Mouse (Mus musculus) liver, embryonic 12.5 days (tissue): Measurements from ENCODE around the gene Acadsb. TPM values are rescaled to one million over a fixed set of nuclear protein-coding genes. Genes with fewer than 3 reads are reported as not detected.
"Not testable (repeated sequence)": the region's sequence is repeated elsewhere in the genome, so short reads cannot be mapped to it uniquely, and the experiment has no call there.

Experiments
- ATAC-seq: fragments of 200-750 bp; cut with Nextera tagmentation; 2 replicates; pipeline ENCODE4 v1.8.0; 2017; ENCODE audit warnings: moderate number of reproducible peaks, mild to moderate bottlenecking, moderate library complexity
- H3K27ac ChIP-seq: fragments of 300-500 bp; sonication (generic); 2 replicates; pipeline ENCODE4 v1.5.1; 2016; ENCODE audit warnings: mild to moderate bottlenecking
- H3K27me3 ChIP-seq: fragments of 300-500 bp; sonication (generic); replicated peaks from 2 replicates; pipeline ENCODE4 v1.6.1; 2016; ENCODE audit warnings: mild to moderate bottlenecking, moderate library complexity
- H3K36me3 ChIP-seq: fragments of 300-500 bp; sonication (generic); 2 replicates; pipeline ENCODE4 v1.6.1; 2016; ENCODE audit warnings: mild to moderate bottlenecking, moderate library complexity
- H3K4me1 ChIP-seq: fragments of 300-500 bp; sonication (generic); 2 replicates; pipeline ENCODE4 v1.6.1; 2016
- H3K4me2 ChIP-seq: fragments of 300-500 bp; sonication (generic); 2 replicates; pipeline ENCODE4 v1.6.1; 2016; ENCODE audit warnings: mild to moderate bottlenecking, moderate library complexity
- H3K4me3 ChIP-seq: fragments of 300-500 bp; sonication (generic); 2 replicates; pipeline ENCODE4 v1.5.1; 2016; ENCODE audit warnings: mild to moderate bottlenecking, moderate library complexity
- H3K9ac ChIP-seq: fragments of 300-500 bp; sonication (generic); 2 replicates; pipeline ENCODE4 v1.6.1; 2016; ENCODE audit warnings: mild to moderate bottlenecking, moderate library complexity
- H3K9me3 ChIP-seq: fragments of 300-500 bp; sonication (generic); replicated peaks from 2 replicates; pipeline ENCODE4 v1.6.1; 2016; ENCODE audit warnings: mild to moderate bottlenecking, moderate library complexity
- WGBS: fragments of 180-500 bp; shearing (Covaris S2); methylation state at CpG from one replicate; pipeline ENCODE4 v1.1.7; 2016; ENCODE audit not compliant: insufficient replicate concordance; 5-methylcytosine and 5-hydroxymethylcytosine counted together
- polyA plus RNA-seq: library from polyadenylated mRNA; unstranded; fragments of >200 nt; fragmentation: Nextera tagmentation; extraction: Ambion mirVana; gene quantifications from 2 replicates; pipeline ENCODE4 v1.2.1, GENCODE M21; 2016

Gene Acadsb
- polyA plus RNA-seq, 1 experiment from 2014 or later, result 35.1 TPM

DNA sequence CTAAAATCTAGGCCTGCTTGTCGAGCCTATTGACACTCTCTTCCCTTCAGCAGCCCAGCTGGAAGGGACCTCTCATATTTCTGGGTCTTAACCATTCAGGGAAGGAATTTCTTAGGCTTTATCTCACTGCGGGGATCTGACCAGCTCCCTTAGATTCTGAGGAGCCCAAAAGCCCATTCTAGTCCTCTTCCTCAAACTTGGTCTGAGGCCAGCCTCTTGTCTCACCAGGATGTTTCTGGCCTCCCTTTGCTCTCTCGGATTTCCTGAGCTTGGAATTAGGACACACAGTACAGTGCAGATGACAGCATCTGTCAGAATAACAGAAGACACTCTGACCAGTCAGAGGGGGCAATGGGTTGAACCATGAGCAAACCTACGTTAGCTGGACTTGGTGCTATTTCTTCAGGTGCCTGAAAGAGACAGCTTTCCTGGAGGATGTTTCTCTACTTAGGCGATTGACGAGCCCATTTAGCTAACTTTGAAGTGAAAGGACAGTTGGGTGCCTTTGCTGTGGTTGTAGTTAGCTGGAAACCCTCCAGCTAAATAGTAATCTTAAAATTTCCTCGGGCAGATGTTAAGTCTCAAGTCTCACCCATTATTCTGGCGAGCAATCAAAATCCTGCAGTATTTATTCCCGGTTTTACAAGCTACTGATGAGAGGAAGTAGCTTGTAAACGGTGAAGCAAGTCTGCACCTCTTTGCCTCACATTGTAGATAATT lies 980 bp downstream of the Acadsb start:
- Histone ChIP-seq H3K4me3 (peak overlapping the region; percentile 97), H3K27me3 (no peaks in the 10 kb centered on the region), H3K9me3 (no peaks in the 10 kb centered on the region), H3K36me3 (peaks cover 5% of the 10 kb centered on the region), H3K4me2 (peak overlapping the region; percentile 93), H3K9ac (peak overlapping the region; percentile 52), H3K4me1 (peaks cover 28% of the 10 kb centered on the region), H3K27ac (no peak overlapping the region)
- 50% methylated on average over 10 of the region's 10 CpGs for WGBS
- no peak for ATAC-seq

DNA sequence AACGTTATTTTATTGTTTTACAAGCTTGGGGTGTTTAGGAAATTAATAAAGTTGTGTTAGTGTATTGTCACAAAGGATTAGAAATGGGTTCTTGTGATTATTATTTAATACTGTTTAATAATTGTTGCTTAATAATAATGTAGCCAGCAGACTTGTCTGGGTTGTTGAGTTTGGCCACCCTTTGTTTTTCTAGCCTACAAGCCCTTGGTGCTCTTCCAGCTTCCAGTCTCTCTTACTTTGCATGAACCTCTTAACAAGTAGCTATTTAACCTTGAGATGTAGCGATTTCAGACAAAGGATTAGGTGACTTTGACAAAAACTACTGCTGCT lies 1.5 kb downstream of the Acadsb start:
- no peaks in the 10 kb centered on the region for H3K27me3 ChIP-seq
- peak overlapping the region; percentile 93; the same call in 1 of the 2 replicates for H3K4me2 ChIP-seq
- no peak overlapping the region for H3K9ac ChIP-seq
- 62% methylated on average over 2 of the region's 2 CpGs for WGBS
- no peak overlapping the region for H3K27ac ChIP-seq
- H3K9me3 ChIP-seq, result no peaks in the 10 kb centered on the region
- H3K36me3 ChIP-seq, result peaks cover 4% of the 10 kb centered on the region
- peaks cover 28% of the 10 kb centered on the region for H3K4me1 ChIP-seq
- no peak for ATAC-seq
- H3K4me3 ChIP-seq, result peak overlapping the region; percentile 97; the same call in 1 of the 2 replicates

DNA sequence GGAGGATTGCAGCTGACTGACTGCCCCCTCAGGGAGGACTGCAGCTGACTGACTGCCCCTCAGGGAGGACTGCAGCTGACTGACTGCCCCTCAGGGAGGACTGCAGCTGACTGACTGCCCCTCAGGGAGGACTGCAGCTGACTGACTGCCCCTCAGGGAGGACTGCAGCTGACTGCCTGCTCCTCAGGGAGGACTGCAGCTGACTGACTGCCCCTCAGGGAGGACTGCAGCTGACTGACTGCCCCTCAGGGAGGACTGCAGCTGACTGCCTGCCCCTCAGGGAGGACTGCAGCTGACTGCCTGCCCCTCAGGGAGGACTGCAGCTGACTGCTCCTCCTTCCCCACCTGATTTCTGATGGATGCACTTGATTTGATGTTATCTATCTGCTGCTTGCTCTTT lies 6.3 kb downstream of the Acadsb start:
- not testable (repeated sequence) for H3K4me3 ChIP-seq, H3K4me1 ChIP-seq, ATAC-seq, H3K27me3 ChIP-seq, H3K9ac ChIP-seq, H3K36me3 ChIP-seq, H3K9me3 ChIP-seq, H3K4me2 ChIP-seq, H3K27ac ChIP-seq

DNA sequence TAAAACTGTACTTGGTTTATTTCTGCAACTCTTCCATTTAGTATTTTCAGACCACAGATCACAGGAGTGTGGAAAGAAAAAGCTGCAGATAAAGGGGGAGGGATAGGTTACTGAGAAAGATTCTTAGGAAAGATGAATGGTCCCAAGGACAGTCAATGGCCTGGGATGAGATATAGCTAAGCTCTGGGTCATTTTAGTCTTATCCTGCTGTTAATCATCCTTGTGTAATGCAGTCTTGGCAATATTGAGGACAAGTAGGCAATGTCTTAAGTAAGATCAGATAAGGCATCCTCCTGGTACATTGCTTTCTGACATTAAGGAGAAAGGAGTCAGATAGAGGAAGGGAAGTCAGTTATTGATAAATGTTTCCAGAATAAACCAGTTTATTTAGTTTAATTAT lies 7.2 kb downstream of the Acadsb start:
- no peak for ATAC-seq
- H3K4me3 ChIP-seq, result no peak overlapping the region
- H3K36me3 ChIP-seq, result no peaks in the 10 kb centered on the region
- no peaks in the 10 kb centered on the region for H3K27me3 ChIP-seq
- H3K4me2 ChIP-seq, result no peak overlapping the region
- no peak overlapping the region for H3K9ac ChIP-seq
- H3K4me1 ChIP-seq, result peaks cover 3% of the 10 kb centered on the region; the same call in 1 of the 2 replicates
- H3K9me3 ChIP-seq, result no peaks in the 10 kb centered on the region
- no peak overlapping the region for H3K27ac ChIP-seq

DNA sequence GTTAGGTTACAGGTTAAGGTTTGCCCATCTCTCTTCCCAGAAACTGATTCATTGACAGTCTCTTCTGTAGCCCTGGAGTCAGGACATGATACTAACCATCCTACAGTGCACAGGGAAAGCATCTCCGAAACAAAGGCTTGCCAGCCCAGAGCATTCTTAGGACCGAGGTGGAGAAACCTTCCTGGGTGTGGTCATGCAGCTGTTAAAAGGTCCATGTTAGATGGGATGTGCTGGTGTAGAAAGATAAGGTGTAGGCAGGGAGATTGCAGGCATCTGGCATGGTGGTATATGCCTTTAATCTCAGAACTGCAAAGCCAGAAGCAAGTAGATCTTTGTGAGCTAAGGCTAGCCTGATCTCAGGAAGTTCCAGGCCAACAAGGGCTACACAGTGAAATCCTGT lies 14.5 kb downstream of the Acadsb start:
- peak; percentile 100 for ATAC-seq
- Histone ChIP-seq H3K4me1 (peaks cover 22% of the 10 kb centered on the region), H3K27me3 (no peaks in the 10 kb centered on the region), H3K36me3 (peaks cover 11% of the 10 kb centered on the region; the same call in 1 of the 2 replicates), H3K4me3 (no peak overlapping the region), H3K27ac (peak overlapping the region; percentile 72), H3K4me2 (peak overlapping the region; percentile 50), H3K9me3 (0 out of 2 replicates have a peak, but pooled peaks cover 5% of the 10 kb centered on the region), H3K9ac (no peak overlapping the region)
- WGBS, result 25% methylated on average over 2 of the region's 2 CpGs

DNA sequence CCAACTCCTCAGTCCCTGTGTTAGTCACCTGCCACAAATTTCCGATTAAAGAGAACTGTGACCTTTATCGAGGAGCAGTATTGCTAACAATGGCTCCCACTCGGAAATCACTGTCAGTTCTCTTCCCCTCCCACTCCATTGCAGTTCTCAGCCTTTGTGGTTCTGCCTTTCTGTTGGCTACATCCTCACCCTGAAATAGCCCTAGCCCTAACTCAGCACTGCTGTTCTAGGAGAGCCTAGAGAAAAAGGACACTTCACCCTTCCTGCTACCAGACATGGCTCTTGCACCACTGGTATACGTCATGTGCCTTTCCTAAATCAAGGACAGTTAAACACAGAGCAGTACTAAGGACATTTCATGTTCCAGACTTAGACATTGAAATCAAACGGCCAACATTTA lies 16.9 kb downstream of the Acadsb start:
- H3K27ac ChIP-seq, result no peak overlapping the region
- H3K9me3 ChIP-seq, result 0 out of 2 replicates have a peak, but pooled peaks cover 5% of the 10 kb centered on the region
- H3K4me3 ChIP-seq, result no peak overlapping the region
- peaks cover 21% of the 10 kb centered on the region for H3K4me1 ChIP-seq
- ATAC-seq, result no peak
- WGBS, result 79% methylated on average over 5 of the region's 5 CpGs
- no peak overlapping the region for H3K9ac ChIP-seq
- no peak overlapping the region for H3K4me2 ChIP-seq
- H3K36me3 ChIP-seq, result peaks cover 17% of the 10 kb centered on the region
- no peaks in the 10 kb centered on the region for H3K27me3 ChIP-seq

DNA sequence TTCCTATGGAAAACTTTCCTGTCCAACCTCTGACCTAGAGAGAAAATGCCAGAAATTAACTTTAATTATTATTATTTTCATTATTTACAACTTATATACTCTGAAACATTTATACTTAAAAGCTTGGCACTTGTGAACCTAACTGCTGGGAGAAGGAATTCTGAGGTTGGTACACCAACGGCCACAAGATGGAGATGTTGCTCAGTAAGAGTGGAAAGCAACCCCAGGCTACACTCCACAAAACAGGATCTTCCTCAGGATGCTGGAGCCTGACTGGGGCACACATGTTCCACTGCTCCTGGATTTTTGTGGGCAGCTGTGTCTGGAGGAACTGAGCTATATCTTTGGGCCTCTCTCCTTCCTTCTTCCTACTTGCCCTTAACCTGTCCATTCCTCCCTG lies 21.8 kb downstream of the Acadsb start:
- Histone ChIP-seq H3K9ac (no peak overlapping the region), H3K9me3 (no peaks in the 10 kb centered on the region), H3K27ac (no peak overlapping the region), H3K27me3 (no peaks in the 10 kb centered on the region), H3K4me3 (no peak overlapping the region), H3K36me3 (peaks cover 7% of the 10 kb centered on the region), H3K4me1 (no peaks in the 10 kb centered on the region), H3K4me2 (no peak overlapping the region)
- 16% methylated on average over 1 of the region's 1 CpGs for WGBS
- ATAC-seq, result no peak

DNA sequence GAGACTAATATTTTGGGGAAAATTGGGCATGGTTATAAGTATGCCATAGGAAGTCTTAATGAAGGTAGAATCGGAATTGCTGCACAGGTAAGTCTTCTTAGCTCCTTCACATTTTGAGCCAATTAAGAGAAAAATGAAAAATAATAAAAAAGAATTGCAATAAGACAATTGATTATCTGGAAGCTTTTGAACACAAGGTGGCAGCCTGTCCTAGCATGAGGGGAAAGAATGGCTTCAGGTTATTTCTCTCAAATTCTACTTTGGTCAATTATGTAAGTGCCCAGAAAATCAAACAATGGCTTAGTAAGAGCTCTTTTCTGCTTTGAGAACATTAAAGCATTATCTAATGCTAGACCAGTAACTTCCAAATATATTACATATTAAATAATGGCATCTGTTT lies 23.9 kb downstream of the Acadsb start:
- whole genome bisulfite sequencing, result 57% methylated on average over 1 of the region's 1 CpGs
- Histone ChIP-seq H3K4me1 (no peaks in the 10 kb centered on the region), H3K27ac (no peak overlapping the region), H3K9me3 (no peaks in the 10 kb centered on the region), H3K36me3 (peaks cover 7% of the 10 kb centered on the region), H3K9ac (no peak overlapping the region), H3K4me2 (no peak overlapping the region), H3K27me3 (no peaks in the 10 kb centered on the region), H3K4me3 (no peak overlapping the region)
- no peak for ATAC-seq

DNA sequence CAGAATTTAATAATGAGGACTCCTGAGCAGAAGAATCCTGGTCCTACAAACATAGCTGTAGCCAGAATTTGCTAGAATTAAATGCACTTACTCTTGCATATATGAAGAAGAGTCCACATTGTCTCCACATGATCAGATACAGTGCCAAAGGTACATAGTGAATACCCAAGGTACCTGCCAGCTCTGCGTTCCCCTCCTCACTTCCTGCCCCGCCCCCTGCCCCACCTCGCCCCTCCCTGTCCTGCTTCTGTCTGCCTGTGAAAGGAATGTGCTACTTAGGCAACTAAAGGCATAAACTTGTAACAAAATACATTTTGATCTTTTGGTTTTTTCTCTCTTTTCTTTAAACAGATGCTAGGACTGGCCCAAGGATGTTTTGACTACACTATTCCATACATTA lies 26.6 kb downstream of the Acadsb start:
- H3K27ac ChIP-seq, result no peak overlapping the region
- no peak overlapping the region for H3K4me2 ChIP-seq
- no peaks in the 10 kb centered on the region for H3K9me3 ChIP-seq
- no peak overlapping the region for H3K4me3 ChIP-seq
- no peaks in the 10 kb centered on the region for H3K4me1 ChIP-seq
- peaks cover 3% of the 10 kb centered on the region; the same call in 1 of the 2 replicates for H3K36me3 ChIP-seq
- 48% methylated on average over 3 of the region's 3 CpGs for WGBS
- ATAC-seq, result no peak
- no peaks in the 10 kb centered on the region for H3K27me3 ChIP-seq
- H3K9ac ChIP-seq, result no peak overlapping the region

DNA sequence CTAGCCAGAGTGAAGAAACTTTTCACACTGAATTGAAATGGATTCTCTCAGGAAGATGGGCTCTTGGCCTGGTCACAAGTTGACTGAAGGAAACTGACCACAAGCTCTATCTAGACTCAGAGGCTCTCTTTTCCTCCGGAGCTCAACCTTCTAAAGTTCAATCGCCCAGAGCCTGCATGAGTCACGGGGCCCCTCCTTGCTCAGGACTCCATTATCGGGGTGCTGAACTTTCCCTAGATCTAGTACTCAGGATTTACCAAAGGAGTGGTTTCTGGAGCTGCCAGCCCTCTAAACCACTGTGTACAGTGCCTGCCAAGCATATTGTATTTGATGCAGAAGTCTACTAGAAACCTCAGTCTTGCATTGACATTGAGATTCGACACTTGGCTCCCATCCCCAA lies 46.3 kb downstream of the Acadsb start:
- Histone ChIP-seq H3K9me3 (no peaks in the 10 kb centered on the region), H3K4me1 (no peaks in the 10 kb centered on the region), H3K36me3 (no peaks in the 10 kb centered on the region), H3K4me3 (no peak overlapping the region), H3K4me2 (no peak overlapping the region), H3K27me3 (no peaks in the 10 kb centered on the region), H3K27ac (no peak overlapping the region), H3K9ac (no peak overlapping the region)
- 68% methylated on average over 5 of the region's 5 CpGs for WGBS
- ATAC-seq, result no peak

DNA sequence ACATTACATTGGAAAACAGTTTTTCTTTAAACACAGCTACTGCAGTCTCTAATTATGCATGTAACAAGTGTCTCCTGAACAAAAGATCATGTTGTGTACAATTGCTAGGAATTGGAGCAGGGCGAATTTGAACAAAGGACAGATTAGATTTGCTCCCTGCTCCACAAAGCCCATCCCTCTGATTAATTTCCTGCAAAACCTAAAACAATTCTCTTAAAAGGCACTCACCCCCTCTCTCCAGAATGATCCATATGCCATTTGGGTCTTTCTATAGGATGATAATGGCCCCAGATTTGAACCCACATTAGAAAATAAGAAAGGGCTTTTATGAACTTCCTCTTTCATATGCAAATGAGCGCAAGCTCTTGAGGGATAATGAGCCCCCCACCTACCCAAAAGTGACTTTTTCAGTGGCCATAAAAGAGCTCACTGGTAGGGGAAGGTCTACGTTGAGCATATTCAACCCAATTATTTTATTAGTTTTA lies 54.8 kb downstream of the Acadsb start:
- H3K27ac ChIP-seq, result no peak overlapping the region
- no peaks in the 10 kb centered on the region for H3K4me1 ChIP-seq
- H3K36me3 ChIP-seq, result no peaks in the 10 kb centered on the region
- H3K9me3 ChIP-seq, result no peaks in the 10 kb centered on the region
- H3K9ac ChIP-seq, result no peak overlapping the region
- no peaks in the 10 kb centered on the region for H3K27me3 ChIP-seq
- H3K4me3 ChIP-seq, result no peak overlapping the region
- H3K4me2 ChIP-seq, result no peak overlapping the region
- no peak for ATAC-seq
- 52% methylated on average over 3 of the region's 3 CpGs for WGBS

DNA sequence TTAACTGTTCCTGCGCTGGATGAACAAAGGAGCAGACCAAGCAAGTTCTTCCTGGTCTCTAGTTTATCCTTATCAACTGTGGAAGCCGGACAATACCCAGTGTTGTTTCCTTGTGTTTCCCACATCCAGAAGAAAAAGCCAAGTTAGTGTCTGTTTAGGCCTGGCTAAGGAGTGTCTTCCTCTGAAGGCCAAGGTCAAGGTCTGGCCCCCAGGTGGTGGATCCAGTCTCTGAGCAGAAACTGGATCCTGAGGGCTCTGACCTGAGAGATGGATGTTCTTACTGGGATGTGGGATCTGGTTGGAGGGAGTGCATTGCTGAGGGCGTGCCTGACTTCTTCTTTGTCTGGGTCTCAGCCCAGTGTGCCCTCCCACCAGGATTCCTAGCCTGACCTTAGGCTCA lies 55.3 kb downstream of the Acadsb start:
- H3K4me1 ChIP-seq, result no peaks in the 10 kb centered on the region
- 43% methylated on average over 3 of the region's 3 CpGs for WGBS
- H3K9ac ChIP-seq, result no peak overlapping the region

DNA sequence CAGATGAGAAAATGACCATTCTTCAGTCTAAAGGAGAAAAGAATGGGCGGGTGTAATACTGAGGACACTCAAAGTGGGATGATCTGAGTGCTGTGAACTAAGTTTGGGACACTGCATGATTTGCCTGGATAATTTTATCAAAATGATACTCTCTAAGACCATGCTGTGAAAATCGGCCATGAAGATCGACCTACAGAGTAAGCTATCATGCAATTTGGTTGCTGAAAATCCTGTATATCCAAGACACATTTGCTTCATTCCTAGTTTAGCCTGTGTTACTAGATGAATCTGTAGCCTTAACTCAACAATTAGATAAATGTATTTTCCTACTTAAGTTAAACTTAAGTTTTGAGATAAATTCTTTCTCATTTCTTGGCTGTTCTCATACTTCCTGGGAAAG lies 56.9 kb downstream of the Acadsb start:
- Histone ChIP-seq H3K36me3 (no peaks in the 10 kb centered on the region), H3K9me3 (no peaks in the 10 kb centered on the region), H3K4me1 (no peaks in the 10 kb centered on the region), H3K27ac (no peak overlapping the region), H3K9ac (no peak overlapping the region), H3K27me3 (no peaks in the 10 kb centered on the region), H3K4me2 (no peak overlapping the region), H3K4me3 (no peak overlapping the region)
- no peak for ATAC-seq
- 53% methylated on average over 3 of the region's 3 CpGs for WGBS

More for the DNA sequence above, 55.3 kb downstream of the Acadsb start:
- no peak overlapping the region for H3K4me2 ChIP-seq
- H3K4me3 ChIP-seq, result no peak overlapping the region
- ATAC-seq, result no peak
- no peaks in the 10 kb centered on the region for H3K27me3 ChIP-seq
- no peak overlapping the region for H3K27ac ChIP-seq
- H3K9me3 ChIP-seq, result no peaks in the 10 kb centered on the region
- H3K36me3 ChIP-seq, result no peaks in the 10 kb centered on the region
